Mouse (Mus musculus): ENCODE data around the gene Gm35549. TPM values are rescaled to one million over a fixed set of nuclear protein-coding genes. Genes with fewer than 3 reads are reported as not detected.
A peak's percentile ranks its signal among the peaks of the same experiment; 100 is the strongest.
"Not testable (repeated sequence)": the region's sequence is repeated elsewhere in the genome, so short reads cannot be mapped to it uniquely, and the experiment has no call there.

Gene Gm35549
- polyA plus RNA-seq, 1 experiment from 2014 or later: 0.72 TPM

- peak overlapping the region; percentile 76 for H3K4me3 ChIP-seq (ENCODE audit: low read depth, low read length)
- no peaks in the 10 kb centered on the region for H3K27me3 ChIP-seq (ENCODE audit: control insufficient read depth, insufficient read depth, low read length)
- WGBS: 47% methylated on average over 3 of the region's 3 CpGs
- no peak overlapping the region for H3K27ac ChIP-seq (ENCODE audit: low read length)
- H3K36me3 ChIP-seq (ENCODE audit: control insufficient read depth, insufficient read depth, low read length): peaks cover 29% of the 10 kb centered on the region
- no peak overlapping the region for H3K9ac ChIP-seq (replicated peaks; ENCODE audit: low read depth, low read length)
- peaks cover 21% of the 10 kb centered on the region for H3K9me3 ChIP-seq (ENCODE audit: control insufficient read depth, low read depth, low read length)
- ATAC-seq (ENCODE audit: insufficient number of reproducible peaks, insufficient read depth, low FRiP score, low read depth): no peak
- peak overlapping the region; percentile 86 for H3K4me2 ChIP-seq (replicated peaks; ENCODE audit: low read depth, low read length)
- H3K4me1 ChIP-seq (ENCODE audit: control insufficient read depth, insufficient read depth, low read length): peaks cover 15% of the 10 kb centered on the region; the same call in 1 of the 2 replicates
Observed at GRCm38 (mm10) chr9:122864848-122865247, 21.0 kb upstream of the Gm35549 start.

- no peak overlapping the region for H3K9ac ChIP-seq (replicated peaks; ENCODE audit: low read depth, low read length)
Observed at GRCm38 (mm10) chr9:122863731-122864130, 19.9 kb upstream of the Gm35549 start.

GRCm38 (mm10) chr9:122860752-122861151 is 16.9 kb upstream of the Gm35549 start:
- no peak for ATAC-seq (ENCODE audit: insufficient number of reproducible peaks, insufficient read depth, low FRiP score, low read depth)
- Histone ChIP-seq H3K27ac (ENCODE audit: low read length) (no peak overlapping the region), H3K27me3 (ENCODE audit: control insufficient read depth, insufficient read depth, low read length) (no peaks in the 10 kb centered on the region), H3K9me3 (ENCODE audit: control insufficient read depth, low read depth, low read length) (peaks cover 18% of the 10 kb centered on the region), H3K4me2 (replicated peaks; ENCODE audit: low read depth, low read length) (no peak overlapping the region), H3K9ac (replicated peaks; ENCODE audit: low read depth, low read length) (no peak overlapping the region), H3K36me3 (ENCODE audit: control insufficient read depth, insufficient read depth, low read length) (peaks cover 67% of the 10 kb centered on the region), H3K4me1 (ENCODE audit: control insufficient read depth, insufficient read depth, low read length) (peaks cover 15% of the 10 kb centered on the region; the same call in 1 of the 2 replicates), H3K4me3 (ENCODE audit: low read depth, low read length) (no peak overlapping the region)

More at GRCm38 (mm10) chr9:122863731-122864130, 19.9 kb upstream of the Gm35549 start:
- ATAC-seq (ENCODE audit: insufficient number of reproducible peaks, insufficient read depth, low FRiP score, low read depth): no peak
- no peak overlapping the region for H3K4me3 ChIP-seq (ENCODE audit: low read depth, low read length)
- peaks cover 25% of the 10 kb centered on the region for H3K9me3 ChIP-seq (ENCODE audit: control insufficient read depth, low read depth, low read length)
- H3K4me2 ChIP-seq (replicated peaks; ENCODE audit: low read depth, low read length): 0 out of 2 replicates have a peak overlapping the region, but pooled peaks have one; percentile 86
- H3K27me3 ChIP-seq (ENCODE audit: control insufficient read depth, insufficient read depth, low read length): no peaks in the 10 kb centered on the region
- no peak overlapping the region for H3K27ac ChIP-seq (ENCODE audit: low read length)
- H3K36me3 ChIP-seq (ENCODE audit: control insufficient read depth, insufficient read depth, low read length): peaks cover 40% of the 10 kb centered on the region
- H3K4me1 ChIP-seq (ENCODE audit: control insufficient read depth, insufficient read depth, low read length): peaks cover 15% of the 10 kb centered on the region; the same call in 1 of the 2 replicates
- 75% methylated on average over 2 of the region's 2 CpGs for WGBS

GRCm38 (mm10) chr9:122856716-122857115 is 12.9 kb upstream of the Gm35549 start:
- Histone ChIP-seq H3K27ac (ENCODE audit: low read length) (no peak overlapping the region), H3K36me3 (ENCODE audit: control insufficient read depth, insufficient read depth, low read length) (peaks cover 92% of the 10 kb centered on the region), H3K27me3 (ENCODE audit: control insufficient read depth, insufficient read depth, low read length) (no peaks in the 10 kb centered on the region), H3K4me2 (replicated peaks; ENCODE audit: low read depth, low read length) (no peak overlapping the region), H3K9ac (replicated peaks; ENCODE audit: low read depth, low read length) (no peak overlapping the region), H3K9me3 (ENCODE audit: control insufficient read depth, low read depth, low read length) (peaks cover 23% of the 10 kb centered on the region), H3K4me1 (ENCODE audit: control insufficient read depth, insufficient read depth, low read length) (no peaks in the 10 kb centered on the region), H3K4me3 (ENCODE audit: low read depth, low read length) (no peak overlapping the region)
- no peak for ATAC-seq (ENCODE audit: insufficient number of reproducible peaks, insufficient read depth, low FRiP score, low read depth)
- WGBS: 95% methylated on average over 3 of the region's 3 CpGs

GRCm38 (mm10) chr9:122855617-122856016 is 11.8 kb upstream of the Gm35549 start:
- Histone ChIP-seq H3K4me2 (replicated peaks; ENCODE audit: low read depth, low read length) (no peak overlapping the region), H3K36me3 (ENCODE audit: control insufficient read depth, insufficient read depth, low read length) (peaks cover 92% of the 10 kb centered on the region), H3K27ac (ENCODE audit: low read length) (no peak overlapping the region), H3K4me1 (ENCODE audit: control insufficient read depth, insufficient read depth, low read length) (no peaks in the 10 kb centered on the region), H3K9me3 (ENCODE audit: control insufficient read depth, low read depth, low read length) (peaks cover 17% of the 10 kb centered on the region), H3K4me3 (ENCODE audit: low read depth, low read length) (no peak overlapping the region), H3K27me3 (ENCODE audit: control insufficient read depth, insufficient read depth, low read length) (no peaks in the 10 kb centered on the region), H3K9ac (replicated peaks; ENCODE audit: low read depth, low read length) (no peak overlapping the region)
- ATAC-seq (ENCODE audit: insufficient number of reproducible peaks, insufficient read depth, low FRiP score, low read depth): no peak
- WGBS: 97% methylated on average over 4 of the region's 4 CpGs

GRCm38 (mm10) chr9:122855141-122855540 is 11.3 kb upstream of the Gm35549 start:
- H3K4me1 ChIP-seq (ENCODE audit: control insufficient read depth, insufficient read depth, low read length); H3K9ac ChIP-seq (replicated peaks; ENCODE audit: low read depth, low read length); H3K27me3 ChIP-seq (ENCODE audit: control insufficient read depth, insufficient read depth, low read length); H3K27ac ChIP-seq (ENCODE audit: low read length); H3K4me3 ChIP-seq (ENCODE audit: low read depth, low read length); H3K4me2 ChIP-seq (replicated peaks; ENCODE audit: low read depth, low read length); ATAC-seq (ENCODE audit: insufficient number of reproducible peaks, insufficient read depth, low FRiP score, low read depth): not testable (repeated sequence)
- peaks cover 12% of the 10 kb centered on the region for H3K9me3 ChIP-seq (ENCODE audit: control insufficient read depth, low read depth, low read length)
- WGBS: 58% methylated on average over 2 of the region's 7 CpGs
- peaks cover 90% of the 10 kb centered on the region for H3K36me3 ChIP-seq (ENCODE audit: control insufficient read depth, insufficient read depth, low read length)

- H3K4me1 ChIP-seq (ENCODE audit: control insufficient read depth, insufficient read depth, low read length): no peaks in the 10 kb centered on the region
- H3K27ac ChIP-seq (ENCODE audit: low read length): no peak overlapping the region
- no peak overlapping the region for H3K9ac ChIP-seq (replicated peaks; ENCODE audit: low read depth, low read length)
- no peak for ATAC-seq (ENCODE audit: insufficient number of reproducible peaks, insufficient read depth, low FRiP score, low read depth)
- H3K36me3 ChIP-seq (ENCODE audit: control insufficient read depth, insufficient read depth, low read length): peaks cover 90% of the 10 kb centered on the region
- H3K27me3 ChIP-seq (ENCODE audit: control insufficient read depth, insufficient read depth, low read length): no peaks in the 10 kb centered on the region
- no peak overlapping the region for H3K4me2 ChIP-seq (replicated peaks; ENCODE audit: low read depth, low read length)
- no peak overlapping the region for H3K4me3 ChIP-seq (ENCODE audit: low read depth, low read length)
- WGBS: 89% methylated on average over 7 of the region's 7 CpGs
- H3K9me3 ChIP-seq (ENCODE audit: control insufficient read depth, low read depth, low read length): peaks cover 12% of the 10 kb centered on the region; the same call in 1 of the 2 replicates
Observed at GRCm38 (mm10) chr9:122854526-122854925, 10.7 kb upstream of the Gm35549 start.

GRCm38 (mm10) chr9:122847811-122848311 is 4.0 kb upstream of the Gm35549 start:
- not testable (repeated sequence) for H3K27ac ChIP-seq (ENCODE audit: low read length); H3K9me3 ChIP-seq (ENCODE audit: control insufficient read depth, low read depth, low read length); H3K4me1 ChIP-seq (ENCODE audit: control insufficient read depth, insufficient read depth, low read length); H3K4me2 ChIP-seq (replicated peaks; ENCODE audit: low read depth, low read length); ATAC-seq (ENCODE audit: insufficient number of reproducible peaks, insufficient read depth, low FRiP score, low read depth); H3K4me3 ChIP-seq (ENCODE audit: low read depth, low read length); H3K27me3 ChIP-seq (ENCODE audit: control insufficient read depth, insufficient read depth, low read length); H3K9ac ChIP-seq (replicated peaks; ENCODE audit: low read depth, low read length)
- H3K36me3 ChIP-seq (ENCODE audit: control insufficient read depth, insufficient read depth, low read length): peaks cover 33% of the 10 kb centered on the region
- 79% methylated on average over 7 of the region's 8 CpGs for WGBS

GRCm38 (mm10) chr9:122846156-122846555 is 2.3 kb upstream of the Gm35549 start:
- Histone ChIP-seq H3K9me3 (ENCODE audit: control insufficient read depth, low read depth, low read length) (peaks cover 9% of the 10 kb centered on the region; the same call in 1 of the 2 replicates), H3K4me2 (replicated peaks; ENCODE audit: low read depth, low read length) (no peak overlapping the region), H3K36me3 (ENCODE audit: control insufficient read depth, insufficient read depth, low read length) (peaks cover 17% of the 10 kb centered on the region), H3K9ac (replicated peaks; ENCODE audit: low read depth, low read length) (no peak overlapping the region), H3K4me3 (ENCODE audit: low read depth, low read length) (no peak overlapping the region), H3K27me3 (ENCODE audit: control insufficient read depth, insufficient read depth, low read length) (no peaks in the 10 kb centered on the region), H3K4me1 (ENCODE audit: control insufficient read depth, insufficient read depth, low read length) (no peaks in the 10 kb centered on the region), H3K27ac (ENCODE audit: low read length) (no peak overlapping the region)
- no peak for ATAC-seq (ENCODE audit: insufficient number of reproducible peaks, insufficient read depth, low FRiP score, low read depth)
